Mouse (Mus musculus) heart, embryonic 16.5 days (tissue): ENCODE data around the gene Strn3. TPM values are rescaled to one million over a fixed set of nuclear protein-coding genes. Genes with fewer than 3 reads are reported as not detected.

Experiments
- ATAC-seq: fragments of 200-750 bp; cut with Nextera tagmentation; replicated peaks from 2 replicates; pipeline ENCODE4 v1.8.0; 2017; ENCODE audit warnings: moderate number of reproducible peaks; ENCODE audit not compliant: insufficient read depth, low FRiP score; ENCODE audit errors: extremely low read depth
- H3K27ac ChIP-seq: fragments of 300-500 bp; sonication (generic); 2 replicates; pipeline ENCODE4 v1.5.1; 2014; ENCODE audit warnings: mild to moderate bottlenecking, low read length, control low read depth, moderate library complexity
- H3K27me3 ChIP-seq: fragments of 300-500 bp; sonication (generic); 2 replicates; pipeline ENCODE4 v1.6.1; 2014; ENCODE audit warnings: low read length, mixed read lengths; ENCODE audit not compliant: control insufficient read depth, insufficient read depth
- H3K36me3 ChIP-seq: fragments of 300-500 bp; sonication (generic); 2 replicates; pipeline ENCODE4 v1.6.1; 2014; ENCODE audit not compliant: control insufficient read depth, insufficient read depth
- H3K4me1 ChIP-seq: fragments of 300-500 bp; sonication (generic); 2 replicates; pipeline ENCODE4 v1.6.1; 2014; ENCODE audit warnings: low read length, mixed read lengths; ENCODE audit not compliant: control insufficient read depth, insufficient read depth
- H3K4me2 ChIP-seq: fragments of 300-500 bp; sonication (generic); 2 replicates; pipeline ENCODE4 v1.6.1; 2014; ENCODE audit warnings: low read depth, mild to moderate bottlenecking, control low read depth, low read length
- H3K4me3 ChIP-seq: fragments of 300-500 bp; sonication (generic); 2 replicates; pipeline ENCODE4 v1.5.1; 2014; ENCODE audit warnings: mild to moderate bottlenecking, control low read depth, low read length
- H3K9ac ChIP-seq: fragments of 300-500 bp; sonication (generic); 2 replicates; pipeline ENCODE4 v1.6.1; 2014; ENCODE audit warnings: low read length, control low read depth
- H3K9me3 ChIP-seq: fragments of 300-500 bp; sonication (generic); replicated peaks from 2 replicates; pipeline ENCODE4 v1.6.1; 2016; ENCODE audit warnings: low read length; ENCODE audit not compliant: control insufficient read depth
- WGBS: fragments of 180-500 bp; shearing (Covaris S2); extraction: QIAGEN DNeasy Blood & Tissue Kit; methylation state at CpG from one replicate; pipeline ENCODE4 v1.1.7; 2014; 5-methylcytosine and 5-hydroxymethylcytosine counted together
- polyA plus RNA-seq: library from polyadenylated mRNA; unstranded; fragments of >200 nt; fragmentation: Nextera tagmentation; extraction: Ambion mirVana; gene quantifications from 2 replicates; pipeline ENCODE4 v1.2.1, GENCODE M21; 2015

Gene Strn3
- polyA plus RNA-seq, 1 experiment from 2014 or later: 37.2 TPM

DNA sequence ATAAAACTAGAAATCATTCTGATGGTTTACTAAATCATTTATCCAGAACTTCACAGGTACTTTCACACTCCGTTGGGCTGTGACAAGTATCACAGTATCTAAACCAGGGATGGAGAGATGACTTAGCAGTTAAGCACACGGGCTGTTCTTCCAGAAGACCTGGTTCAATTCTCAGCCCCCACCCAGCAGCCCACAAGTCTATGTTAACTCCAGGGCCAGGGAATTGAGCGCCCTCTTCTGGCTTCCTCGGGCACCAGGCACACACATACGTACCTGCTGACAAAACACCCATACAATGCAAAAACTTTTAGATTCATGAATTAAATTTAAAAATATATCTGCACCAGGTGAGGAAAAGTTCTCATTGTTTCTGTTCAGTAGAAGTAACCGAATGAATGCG lies 121.8 kb downstream of the Strn3 start:
- Histone ChIP-seq H3K4me2 (no peak overlapping the region), H3K36me3 (no peaks in the 10 kb centered on the region), H3K9me3 (0 out of 2 replicates have a peak, but pooled peaks cover 4% of the 10 kb centered on the region), H3K27ac (no peak overlapping the region), H3K27me3 (no peaks in the 10 kb centered on the region), H3K4me3 (no peak overlapping the region), H3K9ac (no peak overlapping the region), H3K4me1 (no peaks in the 10 kb centered on the region)
- ATAC-seq: no peak
- WGBS: 66% methylated on average over 7 of the region's 7 CpGs

DNA sequence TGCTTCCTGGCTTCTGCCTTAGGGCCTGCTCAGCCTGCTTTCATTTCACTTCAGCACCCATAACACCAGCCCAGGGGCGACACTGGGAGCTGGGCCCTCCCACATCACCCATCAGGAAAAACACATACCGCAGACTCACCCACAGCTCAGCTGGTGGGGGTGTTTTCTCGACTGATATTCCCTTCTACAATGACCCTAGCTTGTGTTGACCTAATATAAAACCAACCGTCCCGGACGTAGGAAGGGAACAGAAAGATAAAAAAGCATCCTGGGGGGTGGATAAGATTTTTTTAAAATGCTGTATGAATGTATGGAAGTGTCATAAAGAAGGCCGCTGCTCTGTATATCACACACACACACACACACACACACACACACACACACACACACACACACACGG lies 122.2 kb downstream of the Strn3 start:
- Histone ChIP-seq H3K36me3 (no peaks in the 10 kb centered on the region), H3K4me1 (no peaks in the 10 kb centered on the region), H3K4me3 (no peak overlapping the region), H3K27me3 (no peaks in the 10 kb centered on the region), H3K9me3 (0 out of 2 replicates have a peak, but pooled peaks cover 4% of the 10 kb centered on the region), H3K27ac (no peak overlapping the region), H3K4me2 (no peak overlapping the region), H3K9ac (no peak overlapping the region)
- WGBS: 74% methylated on average over 8 of the region's 8 CpGs
- ATAC-seq: no peak

GRCm38 (mm10) chr12:51567225-51567624 lies 124.5 kb downstream of the Strn3 start:
- H3K9me3 ChIP-seq: 0 out of 2 replicates have a peak, but pooled peaks cover 4% of the 10 kb centered on the region
- no peak for ATAC-seq
- H3K36me3 ChIP-seq: no peaks in the 10 kb centered on the region
- H3K4me3 ChIP-seq: no peak overlapping the region
- 35% methylated on average over 7 of the region's 7 CpGs for WGBS
- no peaks in the 10 kb centered on the region for H3K27me3 ChIP-seq
- H3K9ac ChIP-seq: no peak overlapping the region
- H3K27ac ChIP-seq: no peak overlapping the region
- H3K4me2 ChIP-seq: peak overlapping the region; percentile 39; the same call in 1 of the 2 replicates
- no peaks in the 10 kb centered on the region for H3K4me1 ChIP-seq

- Histone ChIP-seq H3K36me3 (no peaks in the 10 kb centered on the region), H3K4me2 (no peak overlapping the region), H3K9me3 (0 out of 2 replicates have a peak, but pooled peaks cover 4% of the 10 kb centered on the region), H3K4me1 (no peaks in the 10 kb centered on the region), H3K27me3 (no peaks in the 10 kb centered on the region), H3K9ac (no peak overlapping the region), H3K27ac (no peak overlapping the region), H3K4me3 (no peak overlapping the region)
- ATAC-seq: no peak
- WGBS: 82% methylated on average over 9 of the region's 9 CpGs
Observed at GRCm38 (mm10) chr12:51561416-51561815, 130.3 kb downstream of the Strn3 start.

Other genes with a start within 250 kb of the Strn3 start
- gene Coch, start 98.6 kb downstream of the Strn3 start, polyA plus RNA-seq: 1.2 and 1.3 TPM in 2 replicates
- 32.5 and 38.0 TPM in 2 replicates for gene Ap4s1, start 864 bp downstream of the Strn3 start, polyA plus RNA-seq
- 34.5 and 34.7 TPM in 2 replicates for gene Hectd1, start 137.6 kb upstream of the Strn3 start, polyA plus RNA-seq